Mouse (Mus musculus): ENCODE measurements around the gene Cmss1.

Cmss1 gene

GRCm38 (mm10) chr16:57332301-57332700, 274.4 kb downstream of the Cmss1 start:
- DNase-seq = no peak

GRCm38 (mm10) chr16:57330111-57330510, 276.6 kb downstream of the Cmss1 start:
- no peak for DNase-seq

GRCm38 (mm10) chr16:57329028-57329427, 277.6 kb downstream of the Cmss1 start:
- DNase-seq = no peak

GRCm38 (mm10) chr16:57326996-57327395, 279.7 kb downstream of the Cmss1 start:
- peak; percentile 19 to 43 for DNase-seq

- peak in 1 of 2 experiments; percentile 15 for DNase-seq
Measured at GRCm38 (mm10) chr16:57319284-57320124, 287.2 kb downstream of the Cmss1 start.

GRCm38 (mm10) chr16:57318637-57319125, 288.0 kb downstream of the Cmss1 start:
- no peak for DNase-seq

- no peak for DNase-seq
Measured at GRCm38 (mm10) chr16:57317882-57318636, 288.6 kb downstream of the Cmss1 start.

GRCm38 (mm10) chr16:57317127-57317526, 289.5 kb downstream of the Cmss1 start:
- no peak for DNase-seq

GRCm38 (mm10) chr16:57315026-57315425, 291.6 kb downstream of the Cmss1 start:
- no peak for DNase-seq

- DNase-seq = no peak
Measured at GRCm38 (mm10) chr16:57314236-57314635, 292.4 kb downstream of the Cmss1 start.

- no peak for DNase-seq
Measured at GRCm38 (mm10) chr16:57313487-57313886, 293.2 kb downstream of the Cmss1 start.

GRCm38 (mm10) chr16:57312130-57312529, 294.5 kb downstream of the Cmss1 start:
- DNase-seq = no peak

- no peak for DNase-seq
Measured at GRCm38 (mm10) chr16:57305463-57305862, 301.2 kb downstream of the Cmss1 start.

- no peak for DNase-seq
Measured at GRCm38 (mm10) chr16:57303716-57304115, 302.9 kb downstream of the Cmss1 start.

- DNase-seq = no peak
Measured at GRCm38 (mm10) chr16:57302792-57303698, 303.6 kb downstream of the Cmss1 start.

GRCm38 (mm10) chr16:57301512-57302115, 305.1 kb downstream of the Cmss1 start:
- DNase-seq = no peak

GRCm38 (mm10) chr16:57295216-57295934, 311.3 kb downstream of the Cmss1 start:
- DNase-seq = no peak

- DNase-seq = no peak
Measured at GRCm38 (mm10) chr16:57292765-57293164, 313.9 kb downstream of the Cmss1 start, which contains the start of gene Tmem30c. Gene Tmem30c, minus strand, starts transcription at chr16:57292865.

- no peak for DNase-seq
Measured at GRCm38 (mm10) chr16:57292296-57292695, 314.4 kb downstream of the Cmss1 start.

- no peak for DNase-seq
Measured at GRCm38 (mm10) chr16:57291696-57292095, 315.0 kb downstream of the Cmss1 start.

- no peak for DNase-seq
Measured at GRCm38 (mm10) chr16:57281417-57281816, 325.2 kb downstream of the Cmss1 start.
